Mouse (Mus musculus) hindbrain, embryonic 10.5 days (tissue): ENCODE measurements at regions not wholly inside any gene's neighbourhood (a gene's known extent, or its start where the extent isn't known, plus 50 kb on each side); places are given as distances from the start of the nearest gene placed in this dataset.

ENCODE experiments used
- DNase-seq: peaks from one replicate; pipeline ENCODE4 v3.0.0-alpha.2; 2017; ENCODE audit warnings: low spot score
- H3K27ac ChIP-seq: fragments of 300-500 bp; sonication (generic); 2 replicates; pipeline ENCODE4 v1.5.1; 2016; ENCODE audit warnings: mild to moderate bottlenecking, moderate library complexity
- H3K27me3 ChIP-seq: fragments of 300-500 bp; sonication (generic); 2 replicates; pipeline ENCODE4 v1.6.1; 2016; ENCODE audit warnings: mild to moderate bottlenecking; ENCODE audit not compliant: poor library complexity, insufficient read depth, severe bottlenecking
- H3K36me3 ChIP-seq: fragments of 300-500 bp; sonication (generic); 2 replicates; pipeline ENCODE4 v1.6.1; 2016; ENCODE audit warnings: mild to moderate bottlenecking, moderate library complexity
- H3K4me1 ChIP-seq: fragments of 300-500 bp; sonication (generic); replicated peaks from 2 replicates; pipeline ENCODE4 v1.6.1; 2016; ENCODE audit warnings: mild to moderate bottlenecking
- H3K4me3 ChIP-seq: fragments of 300-500 bp; sonication (generic); 2 replicates; pipeline ENCODE4 v1.5.1; 2016; ENCODE audit warnings: mild to moderate bottlenecking, moderate library complexity
- H3K9me3 ChIP-seq: fragments of 300-500 bp; sonication (generic); 2 replicates; pipeline ENCODE4 v1.6.1; 2016; ENCODE audit warnings: mild to moderate bottlenecking, moderate library complexity
- WGBS: fragments of 180-500 bp; shearing (Covaris S2); methylation state at CpG from one replicate; pipeline ENCODE4 v1.1.7; 2016; 5-methylcytosine and 5-hydroxymethylcytosine counted together

DNA sequence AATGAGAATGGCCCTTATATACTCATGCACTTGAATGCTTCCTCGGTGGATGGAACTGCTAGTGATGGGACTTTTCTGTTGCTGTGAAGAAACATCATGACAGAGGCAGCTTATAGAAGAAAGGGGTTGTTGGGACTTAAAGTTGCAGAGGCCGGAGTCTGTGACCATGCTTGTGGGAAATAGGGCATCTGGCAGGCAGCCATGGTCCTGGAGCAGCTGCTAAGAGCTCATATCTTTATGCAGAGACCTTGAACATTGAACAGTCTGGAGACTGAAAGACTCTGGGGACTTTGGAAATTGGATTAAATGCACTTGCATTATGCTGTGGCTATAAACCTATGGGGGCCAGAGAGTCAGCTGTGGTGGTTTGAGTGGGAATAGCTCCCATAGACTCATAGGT lies 138.1 kb upstream of the Lef1 start:
- Histone ChIP-seq H3K27ac (no peak overlapping the region), H3K36me3 (no peaks in the 10 kb centered on the region), H3K4me1 (no peaks in the 10 kb centered on the region), H3K9me3 (no peaks in the 10 kb centered on the region), H3K4me3 (no peak overlapping the region), H3K27me3 (no peaks in the 10 kb centered on the region; the same call in 1 of the 2 replicates)
- no peak for DNase-seq
- WGBS: 73% methylated on average over 2 of the region's 2 CpGs

- H3K4me3 ChIP-seq: no peak overlapping the region
- H3K36me3 ChIP-seq: no peaks in the 10 kb centered on the region
- peaks cover 29% of the 10 kb centered on the region for H3K4me1 ChIP-seq
- WGBS: 87% methylated on average over 3 of the region's 3 CpGs
- H3K27ac ChIP-seq: no peak overlapping the region
- no peaks in the 10 kb centered on the region for H3K9me3 ChIP-seq
- no peaks in the 10 kb centered on the region; the same call in 1 of the 2 replicates for H3K27me3 ChIP-seq
- no peak for DNase-seq
Observed at GRCm38 (mm10) chr3:130965275-130965674, 145.0 kb upstream of the Lef1 start.

- 83% methylated on average over 6 of the region's 6 CpGs for WGBS
- peak overlapping the region; percentile 62 for H3K27ac ChIP-seq
- no peaks in the 10 kb centered on the region for H3K36me3 ChIP-seq
- H3K9me3 ChIP-seq: no peaks in the 10 kb centered on the region
- no peaks in the 10 kb centered on the region; the same call in 1 of the 2 replicates for H3K27me3 ChIP-seq
- H3K4me1 ChIP-seq: peaks cover 29% of the 10 kb centered on the region
- H3K4me3 ChIP-seq: no peak overlapping the region
- no peak for DNase-seq
Observed at GRCm38 (mm10) chr3:130964088-130964487, 146.2 kb upstream of the Lef1 start.

DNA sequence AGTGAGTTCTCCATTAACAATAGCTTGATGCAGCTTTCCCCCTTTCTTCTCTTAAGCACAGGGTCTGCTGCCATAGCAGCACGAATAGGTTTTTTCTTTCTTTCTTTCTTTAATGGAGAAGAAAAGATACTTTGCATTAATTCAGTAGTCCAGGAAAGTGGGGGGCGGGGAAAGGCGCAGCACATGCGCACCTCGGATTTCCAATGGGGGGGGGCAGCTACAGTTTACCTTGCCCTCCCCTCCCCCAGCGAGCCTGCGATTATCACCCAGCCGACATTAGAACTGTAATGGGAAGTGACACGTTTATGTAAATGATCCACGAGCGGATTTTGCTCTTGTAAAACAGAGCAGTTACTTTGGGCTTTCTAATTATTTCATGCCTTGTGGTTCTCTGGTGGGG lies 146.6 kb upstream of the Lef1 start:
- no peaks in the 10 kb centered on the region for H3K9me3 ChIP-seq
- H3K4me3 ChIP-seq: peak overlapping the region; percentile 30
- H3K27me3 ChIP-seq: no peaks in the 10 kb centered on the region
- 29% methylated on average over 11 of the region's 11 CpGs for WGBS
- H3K4me1 ChIP-seq: peaks cover 29% of the 10 kb centered on the region
- H3K27ac ChIP-seq: peak overlapping the region; percentile 62
- peak; percentile 9 for DNase-seq
- no peaks in the 10 kb centered on the region for H3K36me3 ChIP-seq

GRCm38 (mm10) chr3:130962701-130963472 lies 147.4 kb upstream of the Lef1 start:
- WGBS: 60% methylated on average over 12 of the region's 12 CpGs
- Histone ChIP-seq H3K27me3 (no peaks in the 10 kb centered on the region), H3K4me3 (peak overlapping the region; percentile 30), H3K4me1 (peaks cover 29% of the 10 kb centered on the region), H3K9me3 (no peaks in the 10 kb centered on the region), H3K27ac (peak overlapping the region; percentile 77), H3K36me3 (no peaks in the 10 kb centered on the region)
- peak; percentile 42 for DNase-seq

- WGBS: 8% methylated on average over 14 of the region's 14 CpGs
- Histone ChIP-seq H3K9me3 (no peaks in the 10 kb centered on the region), H3K27ac (peak overlapping the region; percentile 77), H3K4me3 (peak overlapping the region; percentile 29), H3K36me3 (no peaks in the 10 kb centered on the region), H3K27me3 (no peaks in the 10 kb centered on the region), H3K4me1 (peaks cover 29% of the 10 kb centered on the region)
- DNase-seq: peak; percentile 45
Observed at GRCm38 (mm10) chr3:130962151-130962633, 148.1 kb upstream of the Lef1 start.

DNA sequence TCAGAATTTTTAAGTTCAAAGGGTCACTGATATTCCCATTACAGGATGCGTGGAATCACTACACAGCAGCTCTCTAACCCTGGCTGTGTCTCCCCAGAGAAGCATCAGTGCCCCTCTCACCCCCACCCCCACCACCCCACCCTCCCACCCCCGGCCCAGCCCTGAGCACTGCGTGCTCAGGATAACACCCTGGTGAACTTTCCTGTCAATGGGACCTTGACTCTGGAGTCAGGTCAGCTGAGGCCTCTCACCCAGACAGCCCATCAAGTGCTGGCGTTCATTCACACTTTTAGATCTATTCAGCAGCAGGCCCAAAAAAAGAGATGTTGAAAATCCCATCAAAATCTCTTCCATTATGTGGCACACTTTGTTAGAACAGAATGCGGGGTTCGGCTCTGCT lies 148.6 kb upstream of the Lef1 start:
- DNase-seq: no peak
- Histone ChIP-seq H3K27me3 (no peaks in the 10 kb centered on the region), H3K4me3 (no peak overlapping the region), H3K27ac (peak overlapping the region; percentile 77), H3K9me3 (no peaks in the 10 kb centered on the region), H3K4me1 (peaks cover 29% of the 10 kb centered on the region), H3K36me3 (no peaks in the 10 kb centered on the region)
- WGBS: 39% methylated on average over 6 of the region's 6 CpGs

GRCm38 (mm10) chr3:130955958-130956357 lies 154.3 kb upstream of the Lef1 start:
- no peaks in the 10 kb centered on the region for H3K27me3 ChIP-seq

DNA sequence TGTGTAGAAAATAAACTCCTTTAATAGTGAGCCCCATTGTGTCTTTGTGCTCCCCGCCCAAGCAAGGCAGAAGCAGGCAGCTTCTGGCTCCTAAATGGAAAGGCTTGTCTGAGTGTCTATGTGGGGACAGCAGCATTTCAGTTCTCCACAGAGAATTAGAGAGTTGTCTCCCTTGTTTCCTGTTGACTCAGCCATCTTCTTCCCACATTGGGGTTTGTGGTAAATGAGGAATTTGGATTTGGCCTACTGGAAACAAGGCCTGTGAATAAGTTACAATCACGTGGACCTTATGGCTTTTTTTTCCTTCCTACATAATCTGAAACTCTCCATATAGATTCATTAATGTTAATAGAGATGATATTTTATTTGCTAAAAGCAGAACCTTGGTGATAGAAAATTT lies 158.9 kb upstream of the Lef1 start:
- peaks cover 11% of the 10 kb centered on the region for H3K4me1 ChIP-seq
- no peak for DNase-seq
- no peaks in the 10 kb centered on the region for H3K36me3 ChIP-seq
- no peaks in the 10 kb centered on the region for H3K9me3 ChIP-seq
- H3K4me3 ChIP-seq: no peak overlapping the region
- H3K27me3 ChIP-seq: no peaks in the 10 kb centered on the region; the same call in 1 of the 2 replicates
- no peak overlapping the region; the same call in 1 of the 2 replicates for H3K27ac ChIP-seq
- WGBS: 83% methylated on average over 2 of the region's 2 CpGs

More at GRCm38 (mm10) chr3:130955958-130956357, 154.3 kb upstream of the Lef1 start:
- no peaks in the 10 kb centered on the region for H3K4me1 ChIP-seq
- H3K27ac ChIP-seq: no peak overlapping the region
- no peaks in the 10 kb centered on the region for H3K9me3 ChIP-seq
- no peak for DNase-seq
- WGBS: 85% methylated on average over 4 of the region's 4 CpGs
- H3K36me3 ChIP-seq: no peaks in the 10 kb centered on the region
- H3K4me3 ChIP-seq: no peak overlapping the region

DNA sequence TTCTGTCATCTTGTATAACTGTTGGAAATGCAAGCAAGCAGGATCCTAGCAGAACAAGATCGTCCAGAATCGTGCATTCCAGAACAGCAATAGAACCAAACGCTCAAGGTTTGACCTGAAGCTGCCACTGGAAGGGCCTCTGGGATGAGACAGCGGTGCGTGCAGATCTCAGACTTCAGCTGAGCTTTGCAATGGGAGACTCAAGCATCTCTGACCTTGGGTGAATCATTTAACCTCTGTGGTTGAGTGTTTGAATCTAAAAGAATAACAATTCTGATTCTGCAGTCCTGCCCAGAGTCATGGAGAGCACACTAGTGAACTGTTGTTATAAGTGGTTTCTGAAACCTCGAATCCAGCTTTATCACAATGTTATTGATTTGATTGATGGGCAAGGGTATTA lies 159.4 kb upstream of the Lef1 start:
- no peak for DNase-seq
- no peaks in the 10 kb centered on the region for H3K9me3 ChIP-seq
- peaks cover 17% of the 10 kb centered on the region for H3K4me1 ChIP-seq
- no peaks in the 10 kb centered on the region; the same call in 1 of the 2 replicates for H3K27me3 ChIP-seq
- H3K27ac ChIP-seq: no peak overlapping the region; the same call in 1 of the 2 replicates
- no peaks in the 10 kb centered on the region for H3K36me3 ChIP-seq
- WGBS: 88% methylated on average over 6 of the region's 6 CpGs
- H3K4me3 ChIP-seq: no peak overlapping the region

DNA sequence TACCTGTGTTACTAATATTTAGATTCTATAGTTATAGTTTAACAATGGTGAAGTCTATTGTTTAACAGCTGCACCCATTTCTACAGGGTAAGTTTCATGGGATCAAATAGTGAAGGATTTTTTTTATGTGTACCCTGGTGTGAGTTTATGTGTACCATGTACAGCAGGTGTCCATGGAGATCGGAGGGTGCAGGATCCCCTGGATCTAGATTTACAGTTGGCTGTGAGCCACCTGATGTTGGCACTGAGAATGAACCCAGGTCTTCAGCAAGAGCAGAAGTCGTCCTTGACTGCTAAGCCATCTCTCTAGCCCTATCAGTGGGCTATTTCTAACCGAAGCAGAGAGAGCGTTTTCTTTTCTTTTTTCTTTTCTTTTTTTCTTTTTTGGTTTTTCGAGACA lies 162.4 kb upstream of the Lef1 start:
- no peak overlapping the region for H3K27ac ChIP-seq
- no peak for DNase-seq
- 81% methylated on average over 5 of the region's 5 CpGs for WGBS
- peaks cover 27% of the 10 kb centered on the region for H3K4me1 ChIP-seq
- H3K9me3 ChIP-seq: no peaks in the 10 kb centered on the region
- no peak overlapping the region for H3K4me3 ChIP-seq
- peaks cover 3% of the 10 kb centered on the region; the same call in 1 of the 2 replicates for H3K27me3 ChIP-seq
- no peaks in the 10 kb centered on the region for H3K36me3 ChIP-seq

GRCm38 (mm10) chr3:130947277-130947606 lies 163.0 kb upstream of the Lef1 start:
- H3K27me3 ChIP-seq: peaks cover 3% of the 10 kb centered on the region; the same call in 1 of the 2 replicates
- WGBS: 91% methylated on average over 4 of the region's 4 CpGs
- H3K36me3 ChIP-seq: no peaks in the 10 kb centered on the region
- DNase-seq: no peak
- H3K27ac ChIP-seq: peak overlapping the region; percentile 92; the same call in 1 of the 2 replicates
- H3K4me3 ChIP-seq: no peak overlapping the region
- no peaks in the 10 kb centered on the region for H3K9me3 ChIP-seq
- H3K4me1 ChIP-seq: peaks cover 27% of the 10 kb centered on the region

DNA sequence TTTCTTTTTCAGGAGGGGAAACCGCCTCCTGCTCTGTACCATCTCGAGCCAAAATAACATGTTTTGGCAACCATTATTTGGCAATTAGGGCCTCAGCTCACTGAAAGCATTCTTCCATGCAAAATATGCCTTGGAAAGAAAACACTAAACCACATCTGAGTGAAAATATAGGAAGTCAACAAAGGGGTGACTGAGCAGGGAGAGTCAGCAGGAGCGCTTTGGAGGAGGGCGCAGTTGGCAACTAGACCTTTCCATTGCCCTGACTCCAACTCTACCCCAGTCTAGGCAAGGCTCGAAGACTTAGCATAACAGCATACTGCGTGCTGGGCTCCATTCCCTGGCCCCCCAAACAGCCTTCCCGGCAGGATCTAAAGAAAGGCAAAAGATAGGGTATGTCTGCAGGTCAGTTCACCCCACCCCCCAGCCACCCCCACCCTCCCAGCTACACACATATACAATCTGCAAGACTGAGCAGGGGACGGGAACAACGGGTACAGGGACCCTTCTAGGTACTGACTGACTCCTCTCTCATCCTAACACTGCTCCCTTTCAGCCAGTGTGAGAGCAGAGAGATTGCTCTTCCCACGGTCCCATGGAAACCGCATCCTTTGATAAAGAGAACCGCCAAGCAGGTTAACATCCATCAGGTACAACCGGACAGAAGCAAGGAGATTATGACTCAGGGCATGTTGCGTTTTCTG lies 163.5 kb upstream of the Lef1 start:
- H3K27ac ChIP-seq: peak overlapping the region; percentile 92
- H3K4me3 ChIP-seq: peak overlapping the region; percentile 54
- WGBS: 77% methylated on average over 14 of the region's 14 CpGs

More for the DNA sequence above, 163.5 kb upstream of the Lef1 start:
- H3K4me1 ChIP-seq: peaks cover 27% of the 10 kb centered on the region
- peaks cover 3% of the 10 kb centered on the region; the same call in 1 of the 2 replicates for H3K27me3 ChIP-seq
- no peak for DNase-seq
- H3K9me3 ChIP-seq: no peaks in the 10 kb centered on the region
- no peaks in the 10 kb centered on the region for H3K36me3 ChIP-seq
